Mouse (Mus musculus) frontal cortex, postnatal 10 days (tissue): Measurements from ENCODE around the gene Rmnd5a.

ENCODE experiments used
- DNase-seq, 2 experiments: peaks; one replicate each; pipeline ENCODE4 v3.0.0; 2022; ENCODE audit warnings: low spot score in 2 of 2, mixed read lengths in 1 of 2

The Rmnd5a gene

DNA sequence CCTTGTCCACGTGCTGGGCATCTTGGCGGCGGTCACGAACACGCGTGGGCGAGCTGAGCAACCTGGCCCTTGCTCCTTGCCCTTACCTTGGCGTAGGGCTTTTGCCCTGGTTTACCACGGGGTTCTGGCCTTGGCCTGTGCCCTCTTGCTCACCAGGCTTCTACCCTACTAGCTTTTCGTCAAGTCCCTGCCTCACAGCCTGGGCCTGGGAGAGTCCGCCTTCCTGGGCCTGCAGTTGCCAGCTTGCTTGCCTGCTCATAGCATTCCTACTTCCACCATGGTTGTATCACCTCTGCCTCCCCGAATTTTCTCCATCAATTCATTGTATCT lies 779 bp upstream of the Rmnd5a start:
- no peak for DNase-seq

DNA sequence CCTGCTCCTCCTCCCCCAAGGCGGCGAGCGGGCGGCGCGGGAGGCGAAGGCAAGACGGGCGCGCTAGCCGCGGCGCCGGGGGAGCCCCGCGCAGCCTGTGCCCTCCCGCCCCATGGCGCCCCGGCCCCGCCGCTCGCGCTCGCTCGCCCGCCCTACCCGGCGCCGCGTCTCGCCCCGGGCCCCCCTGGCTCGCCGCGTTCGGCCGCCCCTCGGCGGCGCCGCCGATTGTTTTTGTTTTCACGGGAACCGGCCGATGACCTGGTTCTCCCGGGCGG lies 283 bp downstream of the Rmnd5a start:
- DNase-seq, result no peak

DNA sequence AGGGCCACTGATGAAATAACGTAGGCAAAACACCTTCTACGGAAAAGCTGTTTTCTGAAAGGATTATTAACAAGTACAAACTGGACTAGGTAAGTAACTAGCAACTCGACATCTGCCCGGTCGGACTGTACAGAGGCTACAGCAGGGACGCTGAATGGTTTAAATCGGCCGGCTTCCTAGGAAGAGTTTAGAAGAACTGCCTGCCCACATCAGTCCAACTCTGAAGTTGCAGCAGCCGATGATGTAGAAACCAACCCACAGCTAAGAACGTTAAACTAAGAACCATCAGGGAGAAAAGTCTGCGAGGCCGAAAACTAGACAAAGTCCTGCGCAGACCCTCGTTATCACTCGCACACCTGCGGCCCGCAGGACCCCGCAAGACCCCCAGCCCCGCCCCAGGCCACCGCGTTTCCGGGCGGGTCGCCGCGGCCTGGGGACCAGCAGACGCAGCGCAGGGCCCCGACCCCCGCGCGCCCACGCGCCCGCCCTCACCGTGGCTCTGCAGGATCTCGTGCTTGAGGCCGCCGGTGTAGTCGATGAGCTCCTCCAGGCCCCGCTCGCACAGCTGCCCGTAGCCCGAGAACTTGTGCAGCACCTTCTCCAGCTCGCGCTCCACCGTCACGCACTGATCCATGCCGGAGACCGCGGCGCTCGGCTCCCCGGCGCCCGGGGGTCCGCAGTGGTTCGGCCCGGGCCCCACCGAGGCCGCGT lies 776 bp downstream of the Rmnd5a start:
- peak; percentile 57 to 68 for DNase-seq

DNA sequence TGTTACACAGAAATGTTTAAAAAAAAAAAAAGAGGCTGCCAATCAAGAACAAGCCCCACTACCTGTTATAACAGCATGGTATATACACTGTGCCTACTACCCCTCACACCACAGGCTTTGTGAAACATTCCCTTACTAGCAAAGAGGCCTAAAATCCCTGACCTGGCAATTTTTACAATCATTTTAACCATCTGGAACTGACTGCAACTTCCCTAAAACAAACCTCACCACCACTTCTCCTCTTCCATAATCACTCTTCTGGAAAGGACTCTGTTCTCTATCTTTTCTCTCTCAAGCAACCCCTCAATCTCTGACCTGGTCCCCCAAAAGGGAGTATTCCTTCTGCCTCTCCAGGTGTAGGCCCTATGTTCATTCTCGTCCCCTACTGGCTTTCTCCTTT lies 2.4 kb downstream of the Rmnd5a start:
- DNase-seq, result no peak

DNA sequence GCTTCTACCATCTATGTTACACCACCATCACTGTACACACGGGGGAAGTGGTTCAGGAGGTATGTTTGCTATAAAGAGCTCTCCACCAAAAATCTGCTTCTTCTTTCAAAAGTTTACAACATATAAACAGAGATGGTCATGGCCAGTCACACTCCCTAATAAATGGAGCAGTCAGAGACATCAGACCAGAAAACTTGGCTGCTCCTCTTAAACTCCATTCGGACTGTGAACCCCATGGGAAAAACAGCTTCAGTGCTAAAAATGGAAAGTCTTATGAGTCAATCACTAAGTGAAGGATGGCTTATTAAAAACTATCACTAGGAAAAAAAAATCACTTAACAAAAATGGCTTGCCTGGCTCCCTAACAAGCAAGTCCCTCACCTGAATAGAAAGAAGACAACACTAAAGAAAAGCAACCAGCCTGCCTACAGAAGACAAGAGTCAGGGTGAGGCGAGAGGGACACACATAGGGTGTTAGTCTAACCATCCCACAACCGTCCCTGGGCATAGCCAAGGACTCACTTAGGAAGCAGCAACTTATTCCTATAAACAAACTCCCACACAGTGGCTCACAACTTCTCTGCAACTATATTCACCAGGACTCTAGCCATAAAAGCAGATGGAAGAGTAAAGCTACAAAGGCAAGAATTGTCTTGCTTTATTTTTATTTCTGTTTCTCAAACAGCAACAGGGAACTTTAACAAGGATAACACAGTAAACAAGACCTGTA lies 12.3 kb downstream of the Rmnd5a start:
- DNase-seq, result no peak

DNA sequence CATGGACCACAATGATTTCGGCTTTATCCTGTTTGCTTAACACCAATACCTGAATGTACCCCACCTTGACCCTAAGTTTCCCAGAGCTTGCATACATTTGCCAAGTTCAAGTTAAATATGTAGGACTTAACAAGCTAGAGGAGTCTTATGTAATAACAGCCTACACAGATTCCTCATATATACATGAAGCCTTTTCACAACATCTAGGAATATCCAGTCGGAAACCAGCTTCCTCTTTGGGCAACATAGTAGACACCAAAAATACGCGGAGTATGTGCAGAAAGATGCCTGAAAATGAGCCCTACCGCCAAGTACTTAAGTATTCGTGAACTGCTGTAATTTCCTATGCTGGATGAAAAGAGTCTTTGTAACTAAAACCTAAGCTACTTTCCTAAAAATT lies 14.8 kb downstream of the Rmnd5a start:
- DNase-seq, result no peak

DNA sequence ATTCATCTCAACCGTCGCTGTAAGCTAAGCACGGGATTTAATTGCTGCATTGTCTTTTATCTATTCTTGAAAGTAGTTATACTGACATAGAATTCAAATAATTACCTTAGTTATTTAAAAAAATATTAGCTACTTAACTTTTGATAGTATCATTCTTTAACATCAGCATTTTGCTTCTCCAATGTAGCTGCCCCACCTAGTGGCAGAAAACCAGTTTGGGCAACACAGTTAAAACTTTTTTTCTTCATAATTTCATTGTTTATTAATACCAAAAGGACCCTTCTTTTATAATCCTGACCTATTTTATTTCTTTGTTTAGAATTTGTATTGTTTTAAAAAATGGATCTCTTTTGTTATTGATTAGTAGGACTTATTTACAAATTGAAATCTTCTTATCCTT lies 17.3 kb downstream of the Rmnd5a start:
- no peak for DNase-seq

DNA sequence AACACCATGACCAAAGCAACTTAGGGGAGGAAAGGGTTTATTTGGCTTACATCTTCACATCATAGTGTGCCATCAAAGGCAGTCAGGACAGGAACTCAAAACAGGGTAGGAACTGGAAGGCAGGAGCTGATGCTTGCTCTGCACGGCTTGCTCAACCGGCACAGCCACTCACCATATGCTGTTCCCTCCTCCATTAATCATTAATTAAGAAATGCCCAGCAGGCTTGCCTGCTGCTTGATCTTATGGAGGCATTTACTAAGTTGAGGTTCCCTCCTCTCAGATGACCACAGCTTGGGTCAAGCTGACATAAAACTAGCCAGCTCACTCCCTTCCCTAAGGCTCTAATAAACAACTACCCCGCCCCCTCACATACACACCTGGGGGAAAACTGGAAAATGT lies 18.3 kb downstream of the Rmnd5a start:
- no peak for DNase-seq

DNA sequence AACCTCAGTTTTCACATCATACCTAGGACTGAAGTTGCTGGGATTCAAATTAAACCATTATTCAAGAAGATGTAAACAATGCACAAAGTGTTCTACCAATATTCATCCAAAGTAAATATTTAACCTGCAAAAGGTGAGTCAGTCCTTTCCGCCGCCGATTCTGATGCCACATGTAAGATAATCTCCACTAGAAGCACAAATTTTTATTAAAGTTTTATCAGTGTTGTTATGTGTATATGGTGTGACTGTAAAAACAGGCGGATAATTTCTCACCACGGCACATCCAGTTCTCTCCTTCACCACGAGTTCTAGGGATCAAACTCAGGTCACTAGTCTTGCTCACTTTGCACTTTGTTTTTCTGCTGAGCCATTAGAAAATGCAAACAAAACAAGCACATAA lies 19.6 kb downstream of the Rmnd5a start:
- DNase-seq, result no peak

DNA sequence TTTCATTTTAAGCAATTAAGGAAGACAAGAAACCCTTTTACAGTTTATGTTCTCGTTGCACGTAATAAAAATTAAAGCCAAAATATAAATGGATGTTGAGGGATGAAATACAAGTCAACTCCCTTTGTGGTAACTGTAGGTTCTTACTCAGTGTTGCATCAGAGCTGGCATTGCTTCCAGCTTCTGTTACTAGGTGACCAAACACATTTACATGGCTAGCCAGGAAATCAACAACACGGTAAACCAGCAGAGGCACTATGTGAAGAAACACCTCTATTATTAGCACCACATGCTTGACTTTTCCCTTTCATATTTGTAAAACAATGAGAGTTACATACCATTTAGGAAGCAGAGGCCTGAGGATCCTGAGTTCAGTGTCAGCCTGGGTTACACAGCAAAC lies 21.6 kb downstream of the Rmnd5a start:
- no peak for DNase-seq

DNA sequence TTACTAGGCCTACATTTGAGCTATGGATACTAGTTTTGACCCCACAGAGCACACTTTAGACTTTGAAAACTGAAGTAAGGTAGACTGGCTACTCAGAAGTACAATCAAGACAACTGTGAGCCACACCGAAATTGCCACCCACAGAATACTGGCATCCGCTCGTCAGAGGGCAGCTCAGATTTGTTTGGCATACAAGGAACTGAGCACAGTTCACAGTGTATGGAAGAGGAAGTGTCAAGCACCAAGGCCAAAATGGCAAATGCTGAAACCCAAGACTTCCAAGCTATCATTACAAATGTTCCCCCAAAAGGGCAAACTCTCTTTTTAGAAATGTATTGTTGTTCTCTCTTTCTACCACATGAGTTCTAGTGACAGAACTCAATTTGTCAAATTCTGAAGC lies 25.0 kb downstream of the Rmnd5a start:
- no peak for DNase-seq

DNA sequence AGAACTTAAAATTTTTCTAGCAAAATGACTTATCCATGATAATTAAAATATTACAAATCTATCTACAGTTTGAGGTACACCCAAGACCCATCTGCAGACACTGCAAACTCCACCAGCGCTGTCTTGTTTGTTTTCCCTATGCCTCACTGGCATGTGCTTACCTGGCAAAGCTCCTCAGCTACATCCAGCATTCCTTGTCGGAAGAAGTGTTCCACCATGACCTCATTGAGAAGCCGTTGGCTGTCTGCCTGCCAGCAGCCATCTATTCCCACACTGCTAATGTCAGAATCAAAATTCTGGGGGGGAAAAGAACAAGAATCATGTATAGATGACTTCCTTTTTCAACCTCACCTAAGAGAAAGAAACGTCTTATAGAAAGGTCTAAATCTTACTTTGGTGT lies 25.8 kb downstream of the Rmnd5a start:
- DNase-seq, result no peak

DNA sequence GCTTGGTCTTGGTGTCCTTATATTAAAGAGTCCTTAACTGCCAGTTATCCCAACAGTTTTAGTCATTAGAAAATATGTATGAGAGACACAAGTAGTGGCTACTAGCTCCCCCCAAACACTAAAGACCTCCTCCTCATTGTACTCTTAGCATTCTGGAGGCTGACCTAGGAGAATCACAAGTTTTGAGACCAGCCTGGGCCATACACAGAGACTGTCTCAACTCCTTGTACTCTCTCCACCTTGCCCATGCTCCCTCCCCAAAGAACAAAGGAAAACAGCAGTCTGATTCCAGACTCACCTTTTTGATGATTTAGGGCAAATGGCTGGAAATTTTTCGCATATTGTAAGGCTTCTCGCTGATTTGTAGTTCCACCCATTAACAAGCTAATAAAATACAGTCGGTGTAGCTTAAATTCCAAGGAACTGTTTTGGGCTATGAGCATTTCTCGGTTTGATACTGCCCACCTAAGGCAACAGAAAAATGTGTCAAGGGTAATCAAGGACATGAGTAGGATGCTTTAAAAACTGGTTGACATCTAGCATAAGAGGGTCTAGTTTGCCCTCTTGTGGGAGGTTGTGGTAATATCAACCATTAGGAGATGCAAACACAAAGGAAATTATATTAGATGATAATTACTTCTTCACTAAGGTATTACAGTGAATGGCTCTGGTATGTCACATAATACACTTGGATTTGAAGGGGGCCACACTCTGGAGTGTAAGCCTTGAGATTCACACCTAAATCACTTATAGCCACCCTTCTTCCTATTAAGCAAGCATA lies 41.4 kb downstream of the Rmnd5a start:
- DNase-seq, result no peak

DNA sequence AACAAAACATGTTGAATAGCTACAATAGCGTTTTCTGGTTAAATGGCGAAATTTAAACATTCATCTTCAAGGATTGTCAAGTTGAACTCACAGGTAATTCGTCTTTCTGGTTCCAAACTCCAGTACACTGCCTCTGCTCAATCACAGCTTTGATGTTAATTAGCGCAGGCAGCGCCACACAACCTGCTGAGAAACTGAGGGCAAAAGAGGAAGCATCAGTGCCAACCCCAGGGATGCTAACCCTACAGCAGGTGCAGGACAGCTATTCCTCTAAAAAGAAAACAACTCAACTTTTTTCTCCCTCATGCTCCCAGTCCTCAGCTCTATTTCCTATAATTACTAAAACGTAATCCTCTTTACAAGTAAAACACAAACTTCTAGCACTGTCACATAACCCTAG lies 43.7 kb downstream of the Rmnd5a start:
- DNase-seq, result no peak

DNA sequence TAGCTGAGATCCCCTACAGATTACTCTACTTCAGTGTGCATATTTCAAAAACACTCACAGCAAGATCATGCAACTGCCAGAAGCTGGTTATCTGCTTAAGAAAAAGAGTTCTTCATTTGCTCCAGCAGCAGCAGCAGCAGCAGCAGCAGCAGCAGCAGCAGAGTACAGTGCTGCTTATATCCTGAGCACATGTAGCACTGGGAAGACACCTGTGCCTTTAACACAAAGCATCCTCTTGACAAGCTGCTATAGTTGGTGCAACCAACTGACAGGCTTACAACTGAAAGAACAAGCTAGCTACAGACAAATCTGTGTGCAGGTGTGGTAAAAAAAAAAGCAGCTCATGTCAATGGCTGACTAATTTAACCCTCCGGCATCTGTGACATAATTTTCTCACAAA lies 44.4 kb downstream of the Rmnd5a start:
- DNase-seq, result no peak

DNA sequence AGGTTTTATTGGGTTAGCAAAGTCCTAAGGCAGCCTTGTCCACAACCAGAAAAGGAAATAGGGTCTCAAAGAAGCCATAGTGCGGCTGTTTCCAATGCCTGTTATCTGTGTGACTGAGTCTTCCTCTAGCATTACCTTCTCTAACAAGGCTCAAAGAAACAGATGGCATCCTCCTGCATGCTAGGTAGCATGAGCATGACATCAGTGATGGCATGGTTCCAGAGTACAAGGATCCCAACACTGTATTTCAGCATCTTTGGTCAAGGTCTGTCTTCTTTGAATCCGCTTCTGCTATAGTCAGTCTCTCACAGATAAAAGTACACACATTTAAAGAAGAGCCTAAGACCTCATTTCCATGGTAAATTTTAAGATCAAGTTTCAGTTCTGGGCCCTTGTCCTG lies 49.9 kb downstream of the Rmnd5a start:
- no peak for DNase-seq

DNA sequence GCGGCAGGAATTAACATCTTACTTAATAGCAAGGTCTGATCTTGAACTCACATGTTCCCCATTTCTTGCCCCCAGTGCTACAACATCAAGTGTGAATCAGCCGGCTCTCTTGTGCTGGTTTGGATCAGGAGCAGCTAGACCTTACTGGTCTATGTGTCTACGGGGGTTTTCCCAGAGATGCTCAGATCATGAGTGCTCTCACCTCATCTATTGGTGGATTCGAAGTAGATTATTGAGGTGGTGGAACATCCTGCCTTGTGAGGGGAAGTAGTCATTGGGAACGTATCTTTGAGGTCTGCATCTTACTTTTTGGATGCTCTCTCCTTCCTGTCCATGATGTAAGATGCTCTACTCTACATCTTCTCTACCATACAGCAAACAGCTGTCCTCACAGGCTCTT lies 58.8 kb downstream of the Rmnd5a start:
- no peak for DNase-seq

DNA sequence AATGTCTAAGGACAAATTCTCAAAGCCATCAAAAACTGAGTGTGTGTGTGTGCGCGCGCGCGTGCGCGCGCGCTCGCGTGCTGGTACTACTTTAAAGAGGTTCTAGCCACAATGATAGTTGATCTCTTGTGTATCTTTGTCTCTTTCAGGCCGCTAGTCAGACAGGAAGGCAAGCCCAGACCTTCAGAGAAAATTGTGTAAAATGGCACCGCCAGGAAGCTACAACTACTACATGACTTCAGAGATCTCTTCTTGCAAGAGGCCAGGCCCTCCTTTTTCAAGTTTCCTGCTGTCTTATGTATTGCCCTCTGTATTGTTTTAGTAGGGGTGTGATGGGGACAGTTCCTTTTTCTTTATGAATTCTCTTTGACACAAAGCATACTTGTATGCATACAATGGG lies 63.7 kb downstream of the Rmnd5a start:
- no peak for DNase-seq

DNA sequence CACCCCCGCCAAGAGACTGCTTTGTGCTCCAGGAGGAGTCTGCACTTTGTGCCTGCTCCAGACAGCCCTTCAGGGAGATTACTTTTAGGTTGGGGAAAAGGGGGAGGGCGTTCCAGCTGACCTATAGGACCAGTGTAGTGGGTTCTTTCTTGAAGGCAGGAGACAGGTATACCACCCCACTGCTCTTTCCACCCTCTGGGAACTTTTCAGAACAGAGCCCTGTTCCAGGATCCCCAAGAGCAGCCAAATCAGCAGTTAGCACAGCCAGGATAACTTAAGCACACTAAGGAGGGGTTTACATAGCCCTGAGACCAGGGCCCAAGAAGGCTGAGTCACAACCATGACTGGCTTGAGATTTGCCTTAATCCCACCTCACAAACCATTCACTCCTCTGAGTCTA lies 65.5 kb downstream of the Rmnd5a start:
- DNase-seq, result no peak

DNA sequence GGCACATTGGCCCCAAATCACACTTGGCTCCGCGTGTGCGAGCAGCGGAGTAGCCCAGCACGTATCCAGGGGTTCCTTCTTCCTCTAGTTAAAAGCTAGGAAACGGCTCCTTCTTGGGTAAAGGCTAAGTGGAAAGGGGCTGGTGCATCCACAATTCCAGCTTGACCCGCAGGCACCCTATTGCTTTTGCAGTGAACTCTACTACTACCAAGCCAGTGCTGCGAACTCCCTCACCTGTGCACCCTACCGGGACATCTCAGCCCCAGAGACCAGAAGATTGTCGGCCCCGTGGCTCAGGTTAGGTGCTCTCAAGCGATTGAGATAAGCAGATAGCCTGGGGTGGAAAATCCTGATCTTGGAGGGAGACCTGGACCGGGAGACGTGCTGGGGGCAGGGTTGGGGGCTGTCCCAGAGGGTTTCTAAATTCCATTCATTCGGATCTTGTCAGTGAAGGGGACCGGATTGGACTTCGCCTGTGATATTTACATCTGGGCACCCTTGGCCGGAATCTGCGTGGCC lies 66.1 kb downstream of the Rmnd5a start:
- no peak for DNase-seq

DNA sequence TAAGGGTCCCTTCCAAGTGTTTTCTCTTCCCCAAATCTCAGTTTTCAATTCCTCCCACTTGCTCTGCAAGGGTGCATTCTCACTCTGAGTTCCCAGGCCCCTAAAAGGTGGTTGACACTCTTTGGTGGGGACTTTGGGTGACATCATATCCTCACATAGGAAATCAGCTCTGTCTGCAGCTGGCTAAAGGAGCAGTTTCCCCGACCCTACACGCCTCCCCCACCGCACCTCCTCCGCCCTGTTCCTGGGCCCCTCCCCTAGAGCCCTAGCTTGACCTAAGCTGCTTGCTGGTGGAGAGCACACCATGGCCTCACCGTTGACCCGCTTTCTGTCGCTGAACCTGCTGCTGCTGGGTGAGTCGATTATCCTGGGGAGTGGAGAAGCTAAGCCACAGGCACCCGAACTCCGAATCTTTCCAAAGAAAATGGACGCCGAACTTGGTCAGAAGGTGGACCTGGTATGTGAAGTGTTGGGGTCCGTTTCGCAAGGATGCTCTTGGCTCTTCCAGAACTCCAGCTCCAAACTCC lies 67.1 kb downstream of the Rmnd5a start, which contains the start of gene Cd8a:
Gene Cd8a, plus strand, starts transcription at position 179 of the 527 bp plus-strand sequence.
- DNase-seq, result no peak

DNA sequence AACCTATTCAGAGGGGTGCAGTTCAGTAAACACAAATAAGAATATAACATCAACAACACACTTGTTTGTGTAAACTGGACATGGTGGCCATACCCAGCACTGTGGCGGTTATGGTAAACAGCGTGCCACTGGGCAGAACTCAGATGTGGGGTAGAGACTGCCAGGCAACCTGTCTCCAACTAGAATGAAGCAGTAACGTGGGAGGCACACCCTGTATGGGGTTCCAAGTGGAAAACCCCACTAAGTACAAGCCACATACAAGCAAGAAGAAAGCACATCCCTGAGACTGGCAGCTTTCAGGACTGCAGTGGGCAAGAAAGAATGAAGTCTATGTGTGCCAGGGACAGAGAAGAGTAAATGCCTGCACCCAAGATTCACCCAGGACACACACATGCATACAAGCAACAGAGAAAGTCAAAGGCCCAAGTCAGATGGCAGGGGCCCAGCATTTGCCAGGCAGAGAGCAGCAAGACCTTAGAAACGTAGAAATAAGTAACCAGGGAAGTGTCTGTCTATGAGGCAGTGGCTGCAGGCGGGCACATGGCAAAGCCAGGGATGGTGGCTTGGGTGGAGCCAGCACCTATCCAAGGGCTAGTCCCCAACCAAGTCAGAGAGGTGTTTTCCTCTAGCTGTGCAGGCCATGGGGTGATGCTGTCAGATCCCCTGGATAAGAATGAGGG lies 68.3 kb downstream of the Rmnd5a start:
- no peak for DNase-seq
